Mouse (Mus musculus): ENCODE results near the gene Khdc1b. TPM values are rescaled to one million over a fixed set of nuclear protein-coding genes. Genes with fewer than 3 reads are reported as not detected.

Gene Khdc1b
- total RNA-seq, 2 experiments from 2014 or later = not detected

Other genes starting within 250 kb of the Khdc1b start
- 10 to 100 TPM; 44.2 to 49.1 TPM for gene Tmem14a, start 165.0 kb upstream of the Khdc1b start, total RNA-seq (2021)
- 1 to 10 TPM; 1.1 to 1.2 TPM for gene Gsta3, start 143.0 kb upstream of the Khdc1b start, total RNA-seq (2021)
- not detected for gene Khdc1a, start 33.9 kb upstream of the Khdc1b start, total RNA-seq (2021)
- not detected for gene Khdc1c, start 15.2 kb upstream of the Khdc1b start, total RNA-seq (2021)